Mouse (Mus musculus): ENCODE measurements around the gene Mocs3. TPM values are rescaled to one million over a fixed set of nuclear protein-coding genes. Genes with fewer than 3 reads are reported as not detected.

Mocs3 gene
- polyA plus RNA-seq, 1 experiment = 5.1 TPM

GRCm38 (mm10) chr2:168230773-168231470, 500 bp downstream of the Mocs3 start:
- peak overlapping the region; percentile 97 for H3K4me3 ChIP-seq (replicated peaks; ENCODE audit: control insufficient read depth, low read depth, low read length)
- WGBS = 5% methylated on average over 105 of the region's 105 CpGs
- peaks cover 2% of the 10 kb centered on the region; the same call in 1 of the 2 replicates for H3K4me1 ChIP-seq (ENCODE audit: control insufficient read depth, insufficient read depth, low read length)
- TF ChIP-seq POLR2A (IDR thresholded peaks at IDR 0.05; ENCODE audit: borderline replicate concordance, control insufficient read depth, low read depth, low read length) = 0 out of 2 replicates have a peak, but pooled peaks have one; percentile 34
- TF ChIP-seq CTCF (IDR thresholded peaks at IDR 0.05; ENCODE audit: control insufficient read depth, insufficient read depth, low read length) = no peak
- peak overlapping the region; percentile 94 for H3K27ac ChIP-seq (ENCODE audit: control insufficient read depth, insufficient read depth, low read depth, low read length, poor library complexity)

- WGBS = 58% methylated on average over 33 of the region's 33 CpGs
- TF ChIP-seq POLR2A (IDR thresholded peaks at IDR 0.05; ENCODE audit: borderline replicate concordance, control insufficient read depth, low read depth, low read length) (no peak), CTCF (IDR thresholded peaks at IDR 0.05; ENCODE audit: control insufficient read depth, insufficient read depth, low read length) (no peak)
- no peak overlapping the region; the same call in 1 of the 2 replicates for H3K27ac ChIP-seq (ENCODE audit: control insufficient read depth, insufficient read depth, low read depth, low read length, poor library complexity)
- peak overlapping the region; percentile 97 for H3K4me3 ChIP-seq (replicated peaks; ENCODE audit: control insufficient read depth, low read depth, low read length)
- peaks cover 2% of the 10 kb centered on the region; the same call in 1 of the 2 replicates for H3K4me1 ChIP-seq (ENCODE audit: control insufficient read depth, insufficient read depth, low read length)
Measured at GRCm38 (mm10) chr2:168231471-168231829, 1.0 kb downstream of the Mocs3 start.

DNA sequence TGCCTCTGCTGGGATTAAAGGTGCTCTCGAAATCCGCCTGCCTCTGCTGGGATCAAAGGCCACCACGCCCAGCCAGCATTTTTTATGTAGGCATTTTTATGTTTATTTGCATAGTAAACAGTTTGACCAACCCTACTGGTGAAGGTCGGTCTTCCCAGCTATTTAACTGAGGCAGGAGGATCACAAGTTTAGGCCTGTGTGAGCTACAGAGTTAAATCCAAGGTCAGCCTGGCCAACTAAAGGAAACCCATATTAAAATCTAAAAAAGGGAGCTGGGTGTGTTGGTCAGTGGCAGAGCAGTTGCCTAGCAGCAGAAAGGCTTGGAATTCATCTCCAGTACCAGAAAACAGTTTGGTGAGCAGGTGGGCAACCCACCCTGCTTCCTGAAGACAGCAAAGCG, 2.9 kb downstream of the Mocs3 start:
- whole genome bisulfite sequencing = 88% methylated on average over 5 of the region's 5 CpGs
- Histone ChIP-seq H3K4me3 (replicated peaks; ENCODE audit: control insufficient read depth, low read depth, low read length) (no peak overlapping the region), H3K27ac (ENCODE audit: control insufficient read depth, insufficient read depth, low read depth, low read length, poor library complexity) (no peak overlapping the region), H3K4me1 (ENCODE audit: control insufficient read depth, insufficient read depth, low read length) (peaks cover 2% of the 10 kb centered on the region; the same call in 1 of the 2 replicates)
- TF ChIP-seq CTCF (IDR thresholded peaks at IDR 0.05; ENCODE audit: control insufficient read depth, insufficient read depth, low read length) = no peak
- no peak for TF ChIP-seq POLR2A (IDR thresholded peaks at IDR 0.05; ENCODE audit: borderline replicate concordance, control insufficient read depth, low read depth, low read length)

DNA sequence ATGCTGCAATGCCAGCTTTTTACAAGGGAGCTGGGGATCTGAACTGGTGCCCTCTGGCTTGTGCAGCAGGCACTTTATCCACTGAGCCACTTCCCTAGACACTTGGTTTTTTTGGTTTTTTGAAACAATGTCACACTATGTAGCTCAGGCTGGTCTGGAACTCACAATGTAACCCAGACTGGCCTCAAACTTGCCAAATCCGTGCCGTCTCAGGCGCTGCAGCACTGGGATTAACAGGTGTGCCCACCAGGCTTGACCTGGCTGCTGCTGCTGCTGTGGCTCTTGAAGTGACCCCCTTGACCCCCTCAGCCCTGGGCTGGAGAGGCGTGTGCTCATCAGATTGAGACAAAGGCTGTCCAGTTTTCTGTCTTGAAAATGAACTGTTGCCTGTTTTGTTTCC, 7.9 kb downstream of the Mocs3 start:
- Histone ChIP-seq H3K27ac (ENCODE audit: control insufficient read depth, insufficient read depth, low read depth, low read length, poor library complexity) (no peak overlapping the region), H3K4me1 (ENCODE audit: control insufficient read depth, insufficient read depth, low read length) (no peaks in the 10 kb centered on the region), H3K4me3 (replicated peaks; ENCODE audit: control insufficient read depth, low read depth, low read length) (no peak overlapping the region)
- 74% methylated on average over 4 of the region's 4 CpGs for WGBS
- no peak for TF ChIP-seq CTCF (IDR thresholded peaks at IDR 0.05; ENCODE audit: control insufficient read depth, insufficient read depth, low read length)
- no peak for TF ChIP-seq POLR2A (IDR thresholded peaks at IDR 0.05; ENCODE audit: borderline replicate concordance, control insufficient read depth, low read depth, low read length)

DNA sequence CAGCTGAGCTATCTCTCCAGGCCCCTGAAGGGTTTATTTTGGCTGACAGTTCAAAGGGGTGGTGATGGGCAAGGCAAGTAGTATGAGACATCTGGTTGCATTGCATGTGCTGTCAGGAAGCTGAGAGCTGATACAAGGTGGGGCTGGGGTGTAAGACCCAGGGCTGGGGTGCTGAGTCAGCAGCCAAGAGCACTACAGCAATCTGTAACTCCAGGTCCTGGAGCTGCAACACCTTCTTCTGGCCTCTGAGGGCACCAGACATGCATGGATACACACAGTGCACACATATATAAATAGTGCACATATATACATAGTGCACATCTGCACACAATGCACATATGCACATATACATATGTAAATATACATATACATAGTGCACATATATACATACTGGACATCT, 12.4 kb downstream of the Mocs3 start:
- H3K27ac ChIP-seq (ENCODE audit: control insufficient read depth, insufficient read depth, low read depth, low read length, poor library complexity) = no peak overlapping the region
- H3K4me3 ChIP-seq (replicated peaks; ENCODE audit: control insufficient read depth, low read depth, low read length) = no peak overlapping the region
- H3K4me1 ChIP-seq (ENCODE audit: control insufficient read depth, insufficient read depth, low read length) = no peaks in the 10 kb centered on the region
- TF ChIP-seq CTCF (IDR thresholded peaks at IDR 0.05; ENCODE audit: control insufficient read depth, insufficient read depth, low read length) = no peak

GRCm38 (mm10) chr2:168243278-168243677, 12.9 kb downstream of the Mocs3 start:
- no peak overlapping the region for H3K27ac ChIP-seq (ENCODE audit: control insufficient read depth, insufficient read depth, low read depth, low read length, poor library complexity)
- WGBS = 74% methylated on average over 4 of the region's 4 CpGs
- H3K4me1 ChIP-seq (ENCODE audit: control insufficient read depth, insufficient read depth, low read length) = no peaks in the 10 kb centered on the region
- no peak overlapping the region for H3K4me3 ChIP-seq (replicated peaks; ENCODE audit: control insufficient read depth, low read depth, low read length)
- TF ChIP-seq CTCF (IDR thresholded peaks at IDR 0.05; ENCODE audit: control insufficient read depth, insufficient read depth, low read length) (no peak), POLR2A (IDR thresholded peaks at IDR 0.05; ENCODE audit: borderline replicate concordance, control insufficient read depth, low read depth, low read length) (no peak)

DNA sequence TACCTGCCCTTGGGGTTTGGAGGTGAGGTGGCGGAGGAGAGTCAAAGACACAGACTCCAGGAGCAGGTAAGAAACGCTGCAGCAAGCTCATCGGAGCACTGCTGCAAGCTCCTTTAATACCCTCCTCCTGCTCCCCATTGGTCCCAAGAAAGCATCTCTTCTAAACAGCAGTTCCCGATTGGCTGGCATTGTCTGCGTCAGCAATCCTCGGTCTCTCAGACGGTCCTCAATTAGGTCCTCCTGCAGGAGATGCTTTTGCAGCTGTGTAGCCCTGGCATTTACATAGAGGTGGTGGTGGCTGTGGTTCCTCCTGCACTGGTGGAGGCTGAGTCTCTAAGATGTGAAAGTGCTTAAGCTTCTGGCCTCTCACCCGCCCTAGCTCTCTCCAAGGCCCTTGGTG, 15.1 kb downstream of the Mocs3 start:
- H3K4me1 ChIP-seq (ENCODE audit: control insufficient read depth, insufficient read depth, low read length) = no peaks in the 10 kb centered on the region
- no peak overlapping the region for H3K4me3 ChIP-seq (replicated peaks; ENCODE audit: control insufficient read depth, low read depth, low read length)
- no peak overlapping the region for H3K27ac ChIP-seq (ENCODE audit: control insufficient read depth, insufficient read depth, low read depth, low read length, poor library complexity)
- WGBS = 57% methylated on average over 8 of the region's 8 CpGs
- no peak for TF ChIP-seq POLR2A (IDR thresholded peaks at IDR 0.05; ENCODE audit: borderline replicate concordance, control insufficient read depth, low read depth, low read length)

DNA sequence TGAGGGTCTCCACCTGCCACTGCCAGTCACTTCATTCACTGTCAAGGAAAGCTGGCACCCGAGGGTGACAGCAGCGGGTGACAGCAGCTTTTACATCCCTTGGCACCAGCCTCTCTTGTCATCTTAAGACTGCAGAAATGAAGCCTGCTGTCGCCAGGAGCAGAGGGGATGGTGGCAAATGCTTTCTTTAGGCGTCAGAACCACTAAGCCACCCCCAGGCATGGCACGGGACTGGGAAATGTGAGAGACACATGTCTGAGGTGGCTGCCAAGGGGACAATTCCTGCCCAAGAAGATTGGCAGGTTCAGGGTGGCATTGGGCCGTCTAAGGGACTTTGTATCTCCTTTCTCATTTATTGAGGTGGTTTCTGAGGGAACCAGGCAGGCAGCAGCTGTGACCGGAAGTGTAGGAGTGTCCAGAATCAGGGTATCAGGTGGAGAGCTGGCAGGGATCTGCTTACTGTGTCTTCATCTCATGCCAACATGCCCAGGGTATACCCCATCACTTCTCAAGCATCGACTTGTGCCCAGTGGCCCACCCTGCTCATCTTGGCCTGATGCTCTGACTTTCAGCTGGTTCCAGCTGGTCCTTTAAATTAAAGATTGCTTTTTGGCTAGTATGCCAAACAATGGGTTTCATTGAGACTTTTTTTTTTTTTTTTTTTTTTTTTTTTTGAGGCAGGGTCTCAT, 17.9 kb downstream of the Mocs3 start:
- WGBS = 72% methylated on average over 8 of the region's 8 CpGs
- TF ChIP-seq CTCF (IDR thresholded peaks at IDR 0.05; ENCODE audit: control insufficient read depth, insufficient read depth, low read length) (no peak), POLR2A (IDR thresholded peaks at IDR 0.05; ENCODE audit: borderline replicate concordance, control insufficient read depth, low read depth, low read length) (no peak)
- no peak overlapping the region for H3K27ac ChIP-seq (ENCODE audit: control insufficient read depth, insufficient read depth, low read depth, low read length, poor library complexity)
- H3K4me3 ChIP-seq (replicated peaks; ENCODE audit: control insufficient read depth, low read depth, low read length) = no peak overlapping the region
- no peaks in the 10 kb centered on the region for H3K4me1 ChIP-seq (ENCODE audit: control insufficient read depth, insufficient read depth, low read length)
